Mouse (Mus musculus): ENCODE data around the gene Morn3. TPM values are rescaled to one million over a fixed set of nuclear protein-coding genes. Genes with fewer than 3 reads are reported as not detected.
"Not testable (repeated sequence)": the region's sequence is repeated elsewhere in the genome, so short reads cannot be mapped to it uniquely, and the experiment has no call there.

Morn3 gene
- polyA plus RNA-seq, 1 experiment, result not detected

DNA sequence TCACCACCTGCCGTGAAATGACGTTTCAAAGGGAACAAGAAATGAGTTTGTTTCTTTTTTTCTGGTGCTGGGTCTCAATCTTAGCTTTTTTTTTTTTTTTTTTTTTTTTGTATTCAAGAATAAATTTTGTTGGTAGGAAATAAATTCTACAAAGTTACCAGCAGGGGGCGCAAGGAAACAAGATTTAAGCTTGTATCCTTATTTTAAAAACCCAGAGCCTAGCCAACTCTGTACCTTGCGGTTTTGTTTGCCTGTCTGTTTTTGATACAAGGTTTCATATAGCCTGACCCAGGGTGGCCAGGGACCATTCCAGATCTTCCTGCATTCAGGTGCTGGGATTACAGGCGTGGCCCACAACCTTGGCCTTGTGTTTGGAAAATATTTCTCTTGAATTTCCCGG, 17.4 kb upstream of the Morn3 start:
- no peaks in the 10 kb centered on the region for H3K36me3 ChIP-seq (ENCODE audit: control insufficient read depth)
- no peaks in the 10 kb centered on the region for H3K27me3 ChIP-seq (ENCODE audit: control insufficient read depth)
- no peaks in the 10 kb centered on the region for H3K9me3 ChIP-seq (ENCODE audit: control insufficient read depth, low read length)
- H3K4me1 ChIP-seq (ENCODE audit: control insufficient read depth), result peaks cover 26% of the 10 kb centered on the region
- H3K4me3 ChIP-seq (replicated peaks), result no peak overlapping the region
- TF ChIP-seq GATA1 (IDR thresholded peaks at IDR 0.05; ENCODE audit: low read length) (no peak), TAL1 (IDR thresholded peaks at IDR 0.05; ENCODE audit: low read length) (no peak)

DNA sequence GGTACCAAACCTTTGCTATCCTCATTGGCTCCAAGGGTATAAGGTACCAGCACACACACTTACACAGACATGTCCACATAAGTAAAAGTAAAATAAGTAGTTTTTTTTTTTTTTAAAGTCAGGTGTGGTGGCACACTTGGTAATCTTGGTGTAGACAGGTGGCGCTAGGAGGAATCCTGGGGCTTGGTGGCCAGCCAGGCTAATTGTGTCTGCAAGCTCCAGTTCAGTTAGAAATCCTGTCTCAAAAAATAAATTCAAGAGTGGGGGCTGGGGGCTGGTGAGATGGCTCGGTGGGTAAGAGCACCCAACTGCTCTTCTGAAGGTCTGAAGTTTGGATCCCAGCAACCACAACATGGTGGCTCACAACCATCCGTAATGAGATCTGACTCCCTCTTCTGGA, 16.3 kb upstream of the Morn3 start:
- TF ChIP-seq TAL1 (IDR thresholded peaks at IDR 0.05; ENCODE audit: low read length) (no peak), GATA1 (IDR thresholded peaks at IDR 0.05; ENCODE audit: low read length) (no peak)
- Histone ChIP-seq H3K4me3 (replicated peaks) (no peak overlapping the region), H3K4me1 (ENCODE audit: control insufficient read depth) (peaks cover 29% of the 10 kb centered on the region), H3K9me3 (ENCODE audit: control insufficient read depth, low read length) (no peaks in the 10 kb centered on the region), H3K36me3 (ENCODE audit: control insufficient read depth) (no peaks in the 10 kb centered on the region), H3K27me3 (ENCODE audit: control insufficient read depth) (no peaks in the 10 kb centered on the region)

- not testable (repeated sequence) for H3K27me3 ChIP-seq (ENCODE audit: control insufficient read depth); H3K36me3 ChIP-seq (ENCODE audit: control insufficient read depth); H3K9me3 ChIP-seq (ENCODE audit: control insufficient read depth, low read length); H3K4me3 ChIP-seq (replicated peaks)
- H3K4me1 ChIP-seq (ENCODE audit: control insufficient read depth), result peaks cover 29% of the 10 kb centered on the region
Measured at GRCm38 (mm10) chr5:123061402-123061749, 14.6 kb upstream of the Morn3 start.

GRCm38 (mm10) chr5:123060706-123061401, 14.0 kb upstream of the Morn3 start:
- Histone ChIP-seq H3K4me3 (replicated peaks) (no peak overlapping the region), H3K9me3 (ENCODE audit: control insufficient read depth, low read length) (peaks cover 2% of the 10 kb centered on the region; the same call in 1 of the 2 replicates), H3K4me1 (ENCODE audit: control insufficient read depth) (peaks cover 29% of the 10 kb centered on the region), H3K27me3 (ENCODE audit: control insufficient read depth) (no peaks in the 10 kb centered on the region), H3K36me3 (ENCODE audit: control insufficient read depth) (no peaks in the 10 kb centered on the region)
- TF ChIP-seq GATA1 (IDR thresholded peaks at IDR 0.05; ENCODE audit: low read length) (no peak), TAL1 (IDR thresholded peaks at IDR 0.05; ENCODE audit: low read length) (no peak)

DNA sequence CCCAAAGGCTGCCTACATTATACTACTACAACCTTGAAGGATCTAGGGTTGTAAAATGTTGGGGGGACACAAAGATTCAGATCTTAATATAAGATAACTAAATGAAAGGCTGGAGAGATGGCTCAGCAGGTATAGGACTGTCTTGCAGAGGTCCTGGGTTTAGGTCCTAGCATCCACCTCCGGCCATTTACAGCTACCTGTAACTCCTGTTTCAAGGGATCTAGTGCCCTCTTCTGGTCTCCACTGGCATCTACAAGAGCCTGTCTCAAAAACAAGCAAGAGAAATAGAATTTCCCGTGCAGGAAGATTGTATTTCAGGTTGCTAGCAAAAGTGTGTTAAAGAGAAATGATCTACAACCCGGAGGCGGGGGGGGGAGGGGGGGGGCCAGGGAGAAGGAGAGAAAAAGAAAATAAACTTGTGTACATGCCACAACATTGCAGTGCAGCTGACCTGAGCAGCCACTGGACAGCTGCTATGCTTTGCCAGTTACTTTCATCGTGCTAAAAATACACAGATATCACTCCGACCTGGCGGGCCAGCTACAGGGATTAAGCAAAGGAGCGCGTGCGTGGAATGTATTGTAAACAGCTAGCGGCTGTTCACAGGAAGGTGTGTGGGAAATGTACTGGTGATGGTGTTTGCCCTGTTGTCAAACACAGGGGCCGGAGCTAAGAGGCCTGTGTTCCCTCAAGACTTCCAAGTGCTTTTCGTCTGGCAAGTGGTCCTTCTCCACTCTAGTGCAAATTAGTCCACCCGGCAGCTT, 13.1 kb upstream of the Morn3 start:
- Histone ChIP-seq H3K4me1 (ENCODE audit: control insufficient read depth) (peaks cover 29% of the 10 kb centered on the region), H3K36me3 (ENCODE audit: control insufficient read depth) (no peaks in the 10 kb centered on the region), H3K4me3 (replicated peaks) (no peak overlapping the region), H3K9me3 (ENCODE audit: control insufficient read depth, low read length) (peaks cover 2% of the 10 kb centered on the region; the same call in 1 of the 2 replicates), H3K27me3 (ENCODE audit: control insufficient read depth) (no peaks in the 10 kb centered on the region)
- TF ChIP-seq GATA1 (IDR thresholded peaks at IDR 0.05; ENCODE audit: low read length) (no peak), TAL1 (IDR thresholded peaks at IDR 0.05; ENCODE audit: low read length) (no peak)

- TF ChIP-seq TAL1 (IDR thresholded peaks at IDR 0.05; ENCODE audit: low read length) (no peak), GATA1 (IDR thresholded peaks at IDR 0.05; ENCODE audit: low read length) (no peak)
- Histone ChIP-seq H3K36me3 (ENCODE audit: control insufficient read depth) (no peaks in the 10 kb centered on the region), H3K27me3 (ENCODE audit: control insufficient read depth) (no peaks in the 10 kb centered on the region), H3K9me3 (ENCODE audit: control insufficient read depth, low read length) (peaks cover 2% of the 10 kb centered on the region; the same call in 1 of the 2 replicates), H3K4me1 (ENCODE audit: control insufficient read depth) (peaks cover 26% of the 10 kb centered on the region), H3K4me3 (replicated peaks) (peak overlapping the region; percentile 69)
Measured at GRCm38 (mm10) chr5:123058251-123059102, 11.7 kb upstream of the Morn3 start.

DNA sequence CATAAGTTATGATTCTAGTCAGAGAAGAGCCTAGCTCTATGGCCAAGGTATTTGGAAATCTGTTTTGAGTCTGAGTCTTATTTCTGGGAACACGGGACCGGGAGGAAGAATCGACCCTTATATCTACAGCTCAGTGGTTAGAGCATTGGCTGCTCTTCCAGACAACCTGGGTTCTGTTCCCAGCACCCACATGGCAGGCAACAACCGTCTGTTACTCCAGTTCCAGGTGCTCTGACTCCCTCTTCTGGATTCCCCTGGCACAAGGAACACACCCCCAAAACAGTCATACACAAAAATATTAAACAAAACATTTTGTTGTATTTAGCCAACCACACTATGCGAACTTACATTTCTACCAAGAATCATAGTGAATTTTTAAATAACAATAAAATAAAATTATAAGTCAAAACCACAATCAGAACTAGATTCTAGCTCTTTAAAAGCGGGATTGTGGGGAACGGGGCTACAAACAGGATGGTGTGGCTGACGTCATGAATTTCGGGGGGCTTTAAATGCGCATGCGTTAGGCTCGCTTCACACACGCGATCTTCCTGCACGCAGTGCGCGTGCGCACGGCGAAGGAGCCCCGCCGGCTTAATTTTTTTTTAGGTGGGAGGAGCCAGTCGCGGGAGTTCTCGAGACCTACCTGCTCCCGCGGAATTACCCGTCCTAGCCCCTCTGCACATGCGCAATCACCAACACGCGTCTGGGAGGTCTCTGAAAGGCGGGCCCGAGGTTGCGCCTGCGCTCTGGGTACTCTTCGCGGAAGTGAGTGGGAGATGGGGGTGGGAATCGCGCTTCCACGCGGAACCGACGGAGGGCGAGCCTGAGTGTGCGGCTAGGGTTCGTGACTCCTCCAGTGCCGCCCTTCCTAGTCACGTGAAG, 10.8 kb upstream of the Morn3 start:
- TF ChIP-seq GATA1 (IDR thresholded peaks at IDR 0.05; ENCODE audit: low read length) (no peak), TAL1 (IDR thresholded peaks at IDR 0.05; ENCODE audit: low read length) (no peak)
- Histone ChIP-seq H3K27me3 (ENCODE audit: control insufficient read depth) (no peaks in the 10 kb centered on the region), H3K4me1 (ENCODE audit: control insufficient read depth) (peaks cover 26% of the 10 kb centered on the region), H3K4me3 (replicated peaks) (peak overlapping the region; percentile 69), H3K9me3 (ENCODE audit: control insufficient read depth, low read length) (peaks cover 2% of the 10 kb centered on the region; the same call in 1 of the 2 replicates), H3K36me3 (ENCODE audit: control insufficient read depth) (no peaks in the 10 kb centered on the region)

- peaks cover 6% of the 10 kb centered on the region for H3K9me3 ChIP-seq (ENCODE audit: control insufficient read depth, low read length)
- H3K4me3 ChIP-seq (replicated peaks), result no peak overlapping the region
- peaks cover 8% of the 10 kb centered on the region for H3K4me1 ChIP-seq (ENCODE audit: control insufficient read depth)
- H3K36me3 ChIP-seq (ENCODE audit: control insufficient read depth), result no peaks in the 10 kb centered on the region
- TF ChIP-seq GATA1 (IDR thresholded peaks at IDR 0.05; ENCODE audit: low read length) (no peak), TAL1 (IDR thresholded peaks at IDR 0.05; ENCODE audit: low read length) (no peak)
- no peaks in the 10 kb centered on the region for H3K27me3 ChIP-seq (ENCODE audit: control insufficient read depth)
Measured at GRCm38 (mm10) chr5:123051736-123052135, 4.9 kb upstream of the Morn3 start.

Data from erythroblast, embryonic 14.5 days (primary cell).